Mouse (Mus musculus): ENCODE results near the gene 2010315B03Rik. TPM values are rescaled to one million over a fixed set of nuclear protein-coding genes. Genes with fewer than 3 reads are reported as not detected.

2010315B03Rik gene
- polyA plus RNA-seq (2012; fragmentation: generic; extraction: Trizol) = 1 to 10 TPM in 1 of 2 experiments, under 1 TPM in 1; 0.09 to 1.6 TPM

GRCm38 (mm10) chr9:124312171-124313142, at the start of gene 2010315B03Rik:
Gene 2010315B03Rik (minus strand): TSS chr9:124312696.

Other genes with a start within 250 kb of the 2010315B03Rik start
- not detected for gene Ccr2, start 210.7 kb downstream of the 2010315B03Rik start, polyA plus RNA-seq (2012; fragmentation: generic; extraction: Trizol)
- gene Ccr5, start 191.2 kb downstream of the 2010315B03Rik start, polyA plus RNA-seq (2012; fragmentation: generic; extraction: Trizol) = not detected
- 100 to 1,000 TPM in 1 of 2 experiments, 10 to 100 TPM in 1; 66.4 to 141 TPM for gene Ppp2r3d, start 164.2 kb upstream of the 2010315B03Rik start, polyA plus RNA-seq (2012; fragmentation: generic; extraction: Trizol)
- not detected for gene Gm21836, start 181.1 kb upstream of the 2010315B03Rik start, polyA plus RNA-seq (2012; fragmentation: generic; extraction: Trizol)